Mouse (Mus musculus): Measurements from ENCODE around the gene A630010A05Rik. TPM values are rescaled to one million over a fixed set of nuclear protein-coding genes. Genes with fewer than 3 reads are reported as not detected.
"Not testable (repeated sequence)": the region's sequence is repeated elsewhere in the genome, so short reads cannot be mapped to it uniquely, and the experiment has no call there.

The A630010A05Rik gene
- not detected in 2 replicates for polyA plus RNA-seq (2016; fragmentation: Nextera tagmentation; extraction: Ambion mirVana)

- H3K4me2 ChIP-seq, result no peak within 1 kb of the TSS
- no peak within 1 kb of the TSS for H3K27ac ChIP-seq
- WGBS, result 82% methylated on average over 1 of the region's 1 CpGs
- no peaks in the 10 kb centered on the region for H3K9me3 ChIP-seq
- no peaks in the 10 kb centered on the region for H3K36me3 ChIP-seq (replicated peaks)
- no peaks in the 10 kb centered on the region for H3K4me1 ChIP-seq
- H3K9ac ChIP-seq, result no peak within 1 kb of the TSS
- no peak for ATAC-seq (ENCODE audit: low FRiP score)
- H3K4me3 ChIP-seq (replicated peaks), result no peak within 1 kb of the TSS
- no peaks in the 10 kb centered on the region for H3K27me3 ChIP-seq
Measured at GRCm38 (mm10) chr16:14562017-14562416, at the start of gene A630010A05Rik. Gene A630010A05Rik (plus strand): TSS chr16:14562317.

- no peak for ATAC-seq (ENCODE audit: low FRiP score)
- no peak overlapping the region for H3K4me2 ChIP-seq
- no peaks in the 10 kb centered on the region for H3K27me3 ChIP-seq
- no peaks in the 10 kb centered on the region for H3K9me3 ChIP-seq
- H3K4me1 ChIP-seq, result no peaks in the 10 kb centered on the region
- no peak overlapping the region for H3K27ac ChIP-seq
- H3K4me3 ChIP-seq (replicated peaks), result no peak overlapping the region
- no peak overlapping the region for H3K9ac ChIP-seq
- no peaks in the 10 kb centered on the region for H3K36me3 ChIP-seq (replicated peaks)
Measured at GRCm38 (mm10) chr16:14535766-14536165, 26.4 kb upstream of the A630010A05Rik start.

- H3K4me3 ChIP-seq (replicated peaks); H3K9me3 ChIP-seq; H3K4me1 ChIP-seq; H3K27ac ChIP-seq; H3K27me3 ChIP-seq; H3K4me2 ChIP-seq; H3K9ac ChIP-seq; H3K36me3 ChIP-seq (replicated peaks); ATAC-seq (ENCODE audit: low FRiP score): not testable (repeated sequence)
- WGBS, result 59% methylated on average over 1 of the region's 1 CpGs
Measured at GRCm38 (mm10) chr16:14557191-14557590, 4.9 kb upstream of the A630010A05Rik start.

Other genes with a start within 250 kb of the A630010A05Rik start
- gene Fopnl, start 244.9 kb upstream of the A630010A05Rik start, polyA plus RNA-seq (2016; fragmentation: Nextera tagmentation; extraction: Ambion mirVana), result 176 and 177 TPM in 2 replicates
- 8.2 and 10.3 TPM in 2 replicates for gene Abcc1, start 200.8 kb upstream of the A630010A05Rik start, polyA plus RNA-seq (2016; fragmentation: Nextera tagmentation; extraction: Ambion mirVana)